Mouse (Mus musculus): ENCODE data around the gene Syn3.

Syn3 gene

DNA sequence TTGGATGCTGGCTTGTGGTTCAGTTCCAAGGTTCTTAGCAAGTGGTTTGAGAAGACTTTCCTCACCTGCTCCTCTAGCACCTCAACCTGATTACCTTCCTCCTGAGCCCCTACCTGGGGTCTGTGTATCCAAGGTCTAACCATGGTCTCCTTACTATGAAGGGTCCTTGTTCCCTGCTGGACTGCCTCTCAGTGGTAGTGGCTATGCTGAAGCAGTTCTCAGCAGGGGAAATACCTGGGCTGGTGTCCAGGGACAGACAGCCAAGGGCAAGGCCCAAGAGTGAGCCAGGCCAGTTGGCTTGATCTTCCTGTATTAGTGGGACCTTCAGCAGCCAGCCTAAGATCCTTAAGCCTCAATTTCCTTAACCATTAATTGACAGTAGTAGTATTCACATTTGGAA is 294.8 kb downstream of the Syn3 start:
- no peak for DNase-seq (ENCODE audit: low spot score)

GRCm38 (mm10) chr10:86203175-86203574 is 295.5 kb downstream of the Syn3 start:
- no peak for DNase-seq (ENCODE audit: low spot score)

- DNase-seq (ENCODE audit: low spot score), result no peak
Measured at GRCm38 (mm10) chr10:86201826-86202225, 296.9 kb downstream of the Syn3 start.

DNA sequence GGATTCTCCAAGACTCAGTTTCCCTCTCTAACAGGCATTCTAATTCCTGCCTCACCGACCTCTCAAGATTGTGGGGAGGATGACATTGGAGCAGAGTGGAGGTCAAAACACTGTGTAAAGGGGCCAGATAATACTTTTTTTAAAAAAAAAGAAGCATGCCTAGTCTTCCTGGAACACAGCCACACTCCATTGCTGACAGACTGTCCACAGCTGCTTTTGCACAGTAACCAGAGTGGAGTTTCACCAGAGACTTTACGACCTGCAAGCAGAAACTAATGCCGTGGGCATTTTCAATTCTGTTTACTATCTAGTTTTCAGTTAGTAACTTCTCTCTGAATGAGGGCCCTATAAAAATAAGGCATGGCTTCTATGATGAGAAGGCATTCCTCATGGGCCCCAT is 297.7 kb downstream of the Syn3 start:
- no peak for DNase-seq (ENCODE audit: low spot score)

DNA sequence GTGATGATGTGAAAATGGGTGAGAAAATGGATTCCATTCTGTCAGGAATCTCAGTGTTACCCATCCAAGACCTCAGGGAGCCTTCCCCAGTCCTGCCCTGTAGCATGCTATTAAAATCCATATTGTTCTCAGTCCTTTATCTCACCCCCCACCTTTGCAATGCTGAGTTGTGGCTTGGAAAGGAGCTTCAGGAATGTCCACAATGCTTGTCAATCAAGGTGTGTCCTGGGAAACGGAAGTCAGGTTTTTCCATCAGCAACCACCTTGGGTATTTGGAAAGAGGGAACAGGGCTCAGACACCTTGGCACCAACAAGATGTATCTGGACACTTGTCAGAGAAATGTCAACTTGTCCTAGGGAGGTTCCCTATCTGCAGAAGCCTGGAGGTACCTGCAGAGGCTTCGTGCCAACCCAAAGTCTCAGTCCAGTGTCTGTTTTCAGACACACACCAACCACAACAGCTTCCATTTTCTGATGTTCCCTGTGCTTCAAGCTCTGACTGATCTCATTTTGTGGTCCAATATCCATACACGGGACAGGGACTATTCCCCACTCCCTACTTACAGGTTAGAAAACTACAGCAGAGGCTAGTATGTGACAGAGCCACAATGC is 302.2 kb downstream of the Syn3 start:
- DNase-seq (ENCODE audit: low spot score), result no peak

DNA sequence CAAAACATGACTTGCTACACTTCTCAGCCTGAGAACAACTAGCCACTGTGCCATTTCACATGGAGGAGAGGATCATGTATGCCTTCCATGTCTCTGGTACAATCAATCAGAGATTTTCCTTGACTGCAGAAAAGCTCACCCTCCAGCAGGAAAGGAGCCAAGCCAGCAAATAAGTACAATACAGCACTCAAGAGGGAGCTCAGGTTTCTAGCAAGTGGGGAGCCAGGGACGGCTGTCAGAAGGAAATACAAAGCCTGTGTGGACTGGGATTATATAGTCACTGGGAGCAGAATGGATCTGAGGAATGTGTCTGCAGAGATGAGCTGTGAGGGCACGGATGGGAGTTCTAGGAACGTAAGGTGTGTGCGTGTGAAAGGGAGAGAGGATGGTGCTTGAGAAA is 304.0 kb downstream of the Syn3 start:
- no peak for DNase-seq (ENCODE audit: low spot score)

DNA sequence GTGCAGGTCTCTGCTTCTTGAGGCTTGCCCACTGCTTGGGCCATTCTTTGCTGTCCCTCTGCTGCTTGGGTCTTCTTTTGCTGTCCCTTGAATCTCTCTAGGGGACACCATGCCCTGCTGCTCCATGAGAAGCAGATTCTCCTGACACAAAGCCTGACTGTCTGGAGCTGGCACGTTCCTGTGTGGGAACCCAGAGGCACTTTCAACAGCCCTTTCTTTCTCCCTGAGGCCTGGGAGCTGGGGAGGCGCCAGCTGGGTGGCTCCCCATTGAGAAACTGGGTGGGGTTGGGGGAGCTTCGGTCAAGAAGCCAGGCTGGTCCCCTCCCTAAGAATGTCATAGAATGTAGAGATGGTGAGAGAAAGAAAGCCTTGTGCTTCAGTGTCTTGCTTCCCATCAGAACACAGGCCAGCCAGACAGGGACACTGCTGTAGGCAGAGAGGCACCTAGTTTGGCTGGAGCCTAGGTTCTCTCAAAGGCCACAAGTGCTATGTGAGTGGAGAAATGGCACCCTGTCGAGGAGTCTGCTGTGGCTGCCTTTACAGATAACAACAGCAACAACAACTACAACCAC is 304.7 kb downstream of the Syn3 start:
- DNase-seq (ENCODE audit: low spot score), result no peak

- no peak for DNase-seq (ENCODE audit: low spot score)
Measured at GRCm38 (mm10) chr10:86188614-86189013, 310.1 kb downstream of the Syn3 start.

- DNase-seq (ENCODE audit: low spot score), result no peak
Measured at GRCm38 (mm10) chr10:86187881-86188280, 310.8 kb downstream of the Syn3 start.

- no peak for DNase-seq (ENCODE audit: low spot score)
Measured at GRCm38 (mm10) chr10:86183148-86183885, 315.4 kb downstream of the Syn3 start.

- DNase-seq (ENCODE audit: low spot score), result no peak
Measured at GRCm38 (mm10) chr10:86182183-86182805, 316.4 kb downstream of the Syn3 start.

DNA sequence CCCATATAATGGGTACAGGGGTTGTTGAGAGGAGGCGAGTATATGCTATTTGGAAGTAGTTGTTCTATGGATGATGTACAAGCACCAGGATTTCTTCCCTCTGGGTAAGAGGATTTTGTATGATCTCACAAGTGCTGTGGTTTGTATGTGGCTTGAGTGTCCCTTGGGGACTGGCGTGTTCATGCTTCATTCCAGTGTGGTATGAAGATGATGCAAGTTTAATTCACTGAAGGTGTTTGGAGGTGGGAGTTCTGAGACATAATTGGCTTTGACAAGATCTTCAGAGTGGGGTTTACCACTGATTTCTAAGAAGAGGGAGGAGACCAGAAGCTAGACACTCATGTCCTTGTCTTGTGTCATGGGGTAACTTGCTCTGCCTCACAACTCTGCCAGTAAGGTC is 322.3 kb downstream of the Syn3 start:
- DNase-seq (ENCODE audit: low spot score), result no peak

DNA sequence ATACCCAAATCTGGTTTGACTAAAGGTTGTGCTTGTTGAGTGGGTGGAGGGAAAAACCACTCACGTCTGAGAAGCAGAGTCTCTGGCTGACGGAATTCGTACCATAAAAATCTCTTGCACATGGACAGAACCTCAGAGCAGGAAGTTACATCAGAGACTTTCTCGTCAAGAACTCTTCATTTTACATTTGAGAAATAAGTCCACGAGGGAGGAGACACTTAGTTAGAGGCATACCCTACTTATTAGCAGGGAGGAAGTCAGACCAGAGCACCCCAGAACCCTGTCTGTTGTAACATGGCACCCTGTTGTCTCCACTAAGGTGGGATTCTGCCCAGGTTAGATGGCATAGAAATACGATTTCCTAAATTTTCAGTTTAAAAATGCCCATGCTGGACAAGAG is 324.7 kb downstream of the Syn3 start:
- DNase-seq (ENCODE audit: low spot score), result no peak

GRCm38 (mm10) chr10:86173284-86173683 is 325.4 kb downstream of the Syn3 start:
- DNase-seq (ENCODE audit: low spot score), result no peak

DNA sequence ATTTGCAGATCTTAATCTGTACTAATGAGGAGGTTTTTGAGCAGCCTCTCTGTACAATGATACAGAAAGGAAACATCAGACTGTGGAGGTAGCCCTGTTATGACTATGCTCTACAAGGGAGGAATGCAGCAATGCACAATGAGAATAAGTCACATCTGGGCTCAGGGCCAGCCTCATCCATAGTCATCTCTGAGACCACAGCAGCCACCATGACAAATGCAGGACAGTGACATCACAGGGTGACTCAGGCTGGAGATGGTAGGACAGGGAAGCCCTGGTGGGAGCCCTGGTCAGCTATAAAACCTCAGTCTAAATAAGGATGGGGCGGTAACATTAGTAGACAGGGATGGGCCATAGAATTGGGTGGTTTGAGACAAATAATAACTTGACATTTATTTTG is 327.4 kb downstream of the Syn3 start:
- no peak for DNase-seq (ENCODE audit: low spot score)

GRCm38 (mm10) chr10:86168084-86168483 is 330.6 kb downstream of the Syn3 start:
- no peak for DNase-seq (ENCODE audit: low spot score)

DNA sequence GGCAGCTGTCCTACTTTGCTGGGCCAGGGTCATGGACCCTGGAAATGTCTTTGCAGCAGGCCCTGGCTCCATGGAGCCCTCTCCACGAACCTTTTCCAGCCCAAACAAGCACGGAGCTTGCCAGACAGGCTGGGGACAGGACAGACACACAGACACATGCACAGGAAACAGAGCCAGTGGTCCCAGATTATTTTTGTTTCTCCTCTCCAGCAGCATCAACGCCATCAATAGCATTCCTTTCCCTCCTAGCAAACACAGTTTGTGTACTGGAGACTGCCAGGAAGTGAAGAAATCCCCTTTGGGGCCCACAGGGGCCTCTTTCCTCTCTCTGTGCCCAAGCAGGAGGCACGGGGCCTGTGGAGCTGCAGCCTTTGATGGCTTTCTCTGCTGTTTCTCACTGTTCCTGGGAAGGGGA is 331.8 kb downstream of the Syn3 start:
- DNase-seq (ENCODE audit: low spot score), result no peak

- no peak for DNase-seq (ENCODE audit: low spot score)
Measured at GRCm38 (mm10) chr10:86164098-86164497, 334.6 kb downstream of the Syn3 start.

DNA sequence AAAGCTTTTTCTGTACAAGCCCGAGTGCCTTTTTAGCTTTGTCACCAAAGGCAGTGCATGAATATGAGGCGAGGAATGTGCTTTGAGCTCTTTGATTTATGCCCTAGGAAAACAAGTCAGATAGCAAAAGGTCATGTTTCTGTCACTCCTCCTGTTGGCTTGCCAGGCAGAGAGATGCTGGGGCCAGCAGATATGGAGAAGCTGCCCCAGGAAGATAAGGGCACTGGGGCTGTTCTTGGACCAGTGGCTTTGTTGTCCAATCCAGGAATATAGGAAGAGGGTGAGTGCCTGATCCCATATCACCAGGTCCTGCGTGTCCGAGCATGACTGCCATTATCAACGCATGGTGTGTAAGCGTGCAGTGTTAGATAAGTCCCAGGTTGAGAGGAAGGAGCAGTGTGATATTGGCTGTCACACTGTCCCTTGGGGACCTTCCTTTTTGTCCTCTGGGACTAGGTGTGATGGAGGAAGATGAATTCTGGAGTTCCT is 336.9 kb downstream of the Syn3 start:
- DNase-seq (ENCODE audit: low spot score), result no peak

- no peak for DNase-seq (ENCODE audit: low spot score)
Measured at GRCm38 (mm10) chr10:86158198-86158899, 340.3 kb downstream of the Syn3 start.

- DNase-seq (ENCODE audit: low spot score), result no peak
Measured at GRCm38 (mm10) chr10:86155344-86155743, 343.4 kb downstream of the Syn3 start.

DNA sequence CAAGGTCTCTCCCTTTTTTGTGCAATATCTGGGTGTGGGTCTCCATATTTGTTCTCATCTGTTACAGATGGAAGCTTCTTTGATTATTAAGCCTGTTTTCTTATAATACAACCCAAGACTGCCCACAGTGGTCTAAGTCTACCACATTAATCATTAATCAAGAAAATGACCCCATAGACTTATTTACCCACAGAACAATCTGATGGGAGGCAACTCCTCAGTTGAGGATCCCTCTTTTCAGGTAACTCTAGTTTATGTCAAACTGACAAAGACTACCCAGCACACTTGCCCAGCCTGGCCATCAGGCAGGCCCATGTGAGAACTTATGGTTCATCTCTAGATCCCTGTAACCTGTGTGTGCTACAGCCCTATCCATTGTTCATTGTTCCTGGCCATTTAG is 345.5 kb downstream of the Syn3 start:
- no peak for DNase-seq (ENCODE audit: low spot score)
